Mouse (Mus musculus) ES-E14 (cell line): ENCODE measurements around the gene Nmrk1.

Source experiments
- CHD2 ChIP-seq: IDR thresholded peaks from 2 replicates; pipeline ENCODE4 v1.6.1; 2014; ENCODE audit warnings: mild to moderate bottlenecking, low read depth, low read length, inconsistent platforms
- HCFC1 ChIP-seq: IDR thresholded peaks from 2 replicates; pipeline ENCODE4 v1.6.1; 2012; ENCODE audit warnings: low read length, inconsistent platforms, borderline replicate concordance; ENCODE audit not compliant: insufficient read depth
- ZC3H11A ChIP-seq: IDR thresholded peaks from 2 replicates; pipeline ENCODE4 v1.6.1; 2012; ENCODE audit warnings: low read depth, mild to moderate bottlenecking, inconsistent platforms, low read length, borderline replicate concordance
- ZNF384 ChIP-seq: IDR thresholded peaks from 2 replicates; pipeline ENCODE4 v1.6.1; 2012; ENCODE audit warnings: low read depth, low read length, inconsistent platforms

DNA sequence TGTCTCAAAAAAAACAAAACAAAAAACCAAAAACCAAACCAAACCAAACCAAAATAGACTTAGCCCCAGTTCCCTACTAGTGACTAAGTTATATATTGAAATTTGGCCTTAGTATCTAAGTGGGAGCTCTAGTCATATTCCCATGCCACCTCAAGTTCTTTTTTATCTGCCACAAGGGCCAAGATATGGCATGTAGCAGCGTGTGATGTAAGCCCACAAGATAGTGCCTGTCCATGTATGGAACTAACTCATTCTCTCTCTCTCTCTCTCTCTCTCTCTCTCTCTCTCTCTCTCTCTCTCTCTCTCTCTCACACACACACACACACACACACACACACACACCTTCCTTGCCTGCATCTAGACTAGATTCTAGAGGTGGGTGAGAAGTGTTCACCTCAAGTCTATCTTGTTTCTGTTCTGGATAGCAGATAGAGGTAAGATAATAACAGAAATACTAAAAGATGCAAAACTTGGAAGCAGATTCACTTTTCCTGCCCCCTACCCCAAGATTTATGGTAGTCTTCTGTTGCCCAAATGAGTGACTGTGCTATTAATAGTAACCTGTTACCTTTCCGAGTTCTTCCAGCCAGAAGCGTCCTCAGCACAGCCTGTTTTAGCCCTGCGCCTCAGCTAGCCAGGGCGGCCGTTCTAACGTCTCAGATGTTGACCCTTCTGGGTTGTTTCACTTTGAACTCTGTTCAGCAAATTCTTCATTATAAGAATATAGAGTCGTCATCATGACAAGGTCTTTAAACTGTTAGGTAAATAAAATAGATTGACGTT is 16.2 kb downstream of the Nmrk1 start:
- TF ChIP-seq HCFC1 (no peak), ZNF384 (no peak), CHD2 (no peak), ZC3H11A (no peak)
